Mouse (Mus musculus) liver, postnatal 0 days (tissue): ENCODE results near the gene Tpsb2.

Experiments used
- CTCF ChIP-seq: sonication (generic); IDR thresholded peaks from 2 replicates; pipeline ENCODE4 v1.5.1; 2016; ENCODE audit warnings: antibody characterized with exemption, low read depth
- EP300 ChIP-seq: IDR thresholded peaks from 2 replicates; pipeline ENCODE4 v1.6.1; 2016; ENCODE audit warnings: antibody characterized with exemption, low read depth, mild to moderate bottlenecking

GRCm38 (mm10) chr17:25322930-25323329 lies 43.2 kb upstream of the Tpsb2 start:
- TF ChIP-seq EP300, result no peak
- TF ChIP-seq CTCF, result no peak
